ENCODE assay signal across 38 mouse cellular contexts in genomic region chr4:139608975-139609374, GRCm38 (mm10). TPM values are rescaled to one million over a fixed set of nuclear protein-coding genes. Genes with fewer than 3 reads are reported as not detected.
"Had no signal": no experiment of that assay in that cellular context is flagged by ENCODE, and none has a peak within 500 bp of the region (broad histone marks: within the 10 kb centered on the region; RNA-seq: fewer than 3 reads in every experiment).

No protein-coding gene starts in this region.

- ATAC-seq: hindbrain, embryonic 16.5 days; inflammation-experienced regulatory T-cells, adult 6 months; intestine, embryonic 15.5 days had no signal

- H3K9me3 ChIP-seq: intestine, embryonic 15.5 days; liver, embryonic 13.5 days had no signal

- H3K9ac ChIP-seq: heart, embryonic 12.5 days; hindbrain, embryonic 12.5 days; hindbrain, embryonic 14.5 days; intestine, embryonic 15.5 days; limb, embryonic 12.5 days; liver, embryonic 13.5 days had no signal

- H3K4me3 ChIP-seq: heart, embryonic 10.5 days; heart, embryonic 12.5 days; hindbrain, embryonic 10.5 days; hindbrain, embryonic 12.5 days; intestine, embryonic 15.5 days; left cerebral cortex, adult 2 months; limb, embryonic 10.5 days; limb, embryonic 12.5 days; liver, embryonic 13.5 days had no signal

- H3K4me1 ChIP-seq: intestine, embryonic 15.5 days had no signal

- DNase-seq: gastrocnemius, postnatal 14 days; gastrocnemius, postnatal 36 days; heart, adult 18-20 months; heart, postnatal 10 days; heart, postnatal 4 days; kidney, adult 11 months; kidney, adult 2 months; kidney, postnatal 10 days; kidney, postnatal 25 days; kidney, postnatal 4 days; layer of hippocampus, adult 9-11 months; liver; liver, embryonic 13.5 days had no signal

- H3K4me2 ChIP-seq: heart, embryonic 12.5 days; hindbrain, embryonic 12.5 days; hindbrain, embryonic 14.5 days; intestine, embryonic 15.5 days; limb, embryonic 12.5 days; liver, embryonic 11.5 days; liver, embryonic 13.5 days had no signal

- H3K27me3 ChIP-seq: heart, embryonic 12.5 days; hindbrain, embryonic 12.5 days; intestine, embryonic 15.5 days; limb, embryonic 12.5 days; liver, embryonic 13.5 days had no signal

- H3K27ac ChIP-seq: heart, embryonic 10.5 days; hindbrain, embryonic 10.5 days; hindbrain, embryonic 12.5 days; hindbrain, embryonic 14.5 days; intestine, embryonic 15.5 days; left cerebral cortex, adult 2 months; limb, embryonic 10.5 days; limb, embryonic 12.5 days; liver, embryonic 13.5 days had no signal

RNA-seq across cellular contexts. Expression of gene Gm21969, which starts 6.0 kb away (rescaled TPM):
- total RNA-seq: gastrocnemius, adult 18-20 months; gastrocnemius, adult 8-10 months; gastrocnemius, postnatal 14 days; gastrocnemius, postnatal 36 days; heart, adult 18-20 months; heart, adult 8-10 months; heart, postnatal 10 days; heart, postnatal 25 days; heart, postnatal 4 days; layer of hippocampus, adult 8-10 months; layer of hippocampus, postnatal 25 days; left cerebral cortex, adult 2 months; left cerebral cortex, postnatal 14 days; left cerebral cortex, postnatal 36 days had no signal
- polyA plus RNA-seq: gonadal fat pad, adult 2 months; heart, embryonic 10.5 days; heart, embryonic 12.5 days; heart, embryonic 14.5 days; heart, embryonic 16.5 days; hindbrain, embryonic 10.5 days; hindbrain, embryonic 12.5 days; hindbrain, embryonic 14.5 days; hindbrain, embryonic 16.5 days; inflammation-experienced regulatory T-cells, adult 6 months; intestine, embryonic 15.5 days; kidney, embryonic 14.5 days; kidney, embryonic 16.5 days; limb, embryonic 10.5 days; limb, embryonic 12.5 days; liver, embryonic 11.5 days; liver, embryonic 13.5 days had no signal

RNA-seq across cellular contexts. Expression of gene Tas1r2, which starts 44.4 kb away (rescaled TPM):
- total RNA-seq: gastrocnemius, adult 18-20 months; gastrocnemius, adult 8-10 months; gastrocnemius, postnatal 14 days; gastrocnemius, postnatal 36 days; heart, adult 18-20 months; heart, adult 8-10 months; heart, postnatal 10 days; heart, postnatal 25 days; heart, postnatal 4 days; layer of hippocampus, adult 8-10 months; layer of hippocampus, postnatal 25 days; left cerebral cortex, adult 2 months; left cerebral cortex, postnatal 14 days; left cerebral cortex, postnatal 36 days had no signal
- polyA plus RNA-seq: gonadal fat pad, adult 2 months; heart, embryonic 10.5 days; heart, embryonic 14.5 days; heart, embryonic 16.5 days; hindbrain, embryonic 10.5 days; hindbrain, embryonic 12.5 days; hindbrain, embryonic 14.5 days; hindbrain, embryonic 16.5 days; inflammation-experienced regulatory T-cells, adult 6 months; intestine, embryonic 15.5 days; kidney, embryonic 14.5 days; kidney, embryonic 16.5 days; limb, embryonic 10.5 days; limb, embryonic 12.5 days; liver, embryonic 11.5 days; liver, embryonic 13.5 days had no signal
